16 mouse cellular contexts compared by ENCODE assay signal in genomic region chr17:45896922-45897302, GRCm38 (mm10).
DNase-seq lines count a peak whose midpoint lies in the region; ATAC-seq and TF ChIP-seq lines count a peak whose summit lies in the region.
"Had no signal": no experiment of that assay in that cellular context is flagged by ENCODE, and none has a peak within 500 bp of the region (broad histone marks: within the 10 kb centered on the region; RNA-seq: fewer than 3 reads in every experiment).

No protein-coding gene starts in this region.

- H3K9me3 ChIP-seq in forebrain, postnatal 0 days (ENCODE audit: low read length) = 0 out of 2 replicates have a peak, but pooled peaks cover 3% of the 10 kb centered on the region
- H3K9me3 ChIP-seq in forebrain, embryonic 10.5 days = peaks cover 10% of the 10 kb centered on the region
- no peaks in the 10 kb centered on the region for H3K9me3 ChIP-seq in midbrain, embryonic 11.5 days (ENCODE audit: control insufficient read depth, low read length)
- no peaks in the 10 kb centered on the region for H3K9me3 ChIP-seq in midbrain, embryonic 15.5 days
- no peaks in the 10 kb centered on the region for H3K9me3 ChIP-seq in neural tube, embryonic 14.5 days (ENCODE audit: control insufficient read depth, low read length)
- H3K9me3 ChIP-seq: embryonic facial prominence, embryonic 12.5 days; heart, embryonic 10.5 days; intestine, embryonic 15.5 days; liver, embryonic 15.5 days had no signal

- H3K27me3 ChIP-seq in forebrain, postnatal 0 days (ENCODE audit: insufficient read depth, low read length) = no peaks in the 10 kb centered on the region
- H3K27me3 ChIP-seq in forebrain, embryonic 10.5 days (ENCODE audit: poor library complexity, severe bottlenecking) = peaks cover 83% of the 10 kb centered on the region
- no peaks in the 10 kb centered on the region for H3K27me3 ChIP-seq in midbrain, embryonic 11.5 days (ENCODE audit: control insufficient read depth, insufficient read depth, low read length)
- H3K27me3 ChIP-seq in midbrain, embryonic 15.5 days (replicated peaks) = no peaks in the 10 kb centered on the region
- no peaks in the 10 kb centered on the region for H3K27me3 ChIP-seq in neural tube, embryonic 14.5 days (ENCODE audit: control insufficient read depth, insufficient read depth, low read length)
- H3K27me3 ChIP-seq: embryonic facial prominence, embryonic 12.5 days; intestine, embryonic 15.5 days; liver, embryonic 15.5 days had no signal

- H3K36me3 ChIP-seq in forebrain, postnatal 0 days (ENCODE audit: insufficient read depth) = no peaks in the 10 kb centered on the region
- no peaks in the 10 kb centered on the region for H3K36me3 ChIP-seq in forebrain, embryonic 10.5 days (replicated peaks)
- H3K36me3 ChIP-seq in midbrain, embryonic 11.5 days (ENCODE audit: control insufficient read depth, insufficient read depth, low read length) = no peaks in the 10 kb centered on the region
- no peaks in the 10 kb centered on the region for H3K36me3 ChIP-seq in midbrain, embryonic 15.5 days (replicated peaks)
- H3K36me3 ChIP-seq in neural tube, embryonic 14.5 days (ENCODE audit: control insufficient read depth, insufficient read depth, low read length) = no peaks in the 10 kb centered on the region
- H3K36me3 ChIP-seq: embryonic facial prominence, embryonic 12.5 days; heart, embryonic 10.5 days; intestine, embryonic 15.5 days; liver, embryonic 15.5 days had no signal

- TF ChIP-seq CTCF in forebrain, postnatal 0 days (IDR thresholded peaks at IDR 0.05; ENCODE audit: low read depth) = peak; percentile 19; the same call in 1 of the 2 replicates
- 0 out of 2 replicates have a peak, but pooled peaks have one; percentile 2 for TF ChIP-seq CTCF in layer of hippocampus, adult 2 months (conservative IDR thresholded peaks at IDR 0.05)

- H3K27ac ChIP-seq in forebrain, postnatal 0 days (ENCODE audit: low read depth, low read length) = no peak overlapping the region
- no peak overlapping the region for H3K27ac ChIP-seq in forebrain, embryonic 10.5 days
- no peak overlapping the region for H3K27ac ChIP-seq in layer of hippocampus, adult 2 months
- H3K27ac ChIP-seq in midbrain, embryonic 11.5 days (ENCODE audit: low read depth, low read length) = no peak overlapping the region
- H3K27ac ChIP-seq in midbrain, embryonic 15.5 days = no peak overlapping the region
- H3K27ac ChIP-seq in neural tube, embryonic 14.5 days (ENCODE audit: low read depth, low read length) = no peak overlapping the region
- H3K27ac ChIP-seq: embryonic facial prominence, embryonic 12.5 days; heart, embryonic 10.5 days; intestine, embryonic 15.5 days; liver, embryonic 15.5 days had no signal

- no peak for ATAC-seq in forebrain, postnatal 0 days
- 0 out of 2 replicates have a peak, but pooled peaks have one; percentile 14 for ATAC-seq in midbrain, embryonic 11.5 days (ENCODE audit: low FRiP score)
- no peak for ATAC-seq in midbrain, embryonic 15.5 days (replicated peaks)
- 0 out of 2 replicates have a peak, but pooled peaks have one; percentile 17 for ATAC-seq in neural tube, embryonic 14.5 days (ENCODE audit: low read depth)
- ATAC-seq: intestine, embryonic 15.5 days had no signal

- no peak for DNase-seq in forebrain, postnatal 0 days
- no peak for DNase-seq in forebrain, embryonic 10.5 days (ENCODE audit: extremely low spot score, low spot score)
- no peak for DNase-seq in layer of hippocampus, adult 2 months (ENCODE audit: low spot score in 2 of 2)
- no peak for DNase-seq in layer of hippocampus, postnatal 25 days (ENCODE audit: extremely low spot score in 1 of 2, low spot score in 1 of 2)
- DNase-seq in midbrain, embryonic 11.5 days (ENCODE audit: low spot score, missing footprints) = no peak
- no peak for DNase-seq in spleen, adult 18-20 months
- DNase-seq: B cell, adult 2 months; cerebellum, postnatal 36 days; heart, postnatal 14 days; thymus, adult 2 months had no signal

- no peak overlapping the region for H3K9ac ChIP-seq in forebrain, postnatal 0 days
- no peak overlapping the region for H3K9ac ChIP-seq in midbrain, embryonic 11.5 days (ENCODE audit: low read length)
- no peak overlapping the region for H3K9ac ChIP-seq in midbrain, embryonic 15.5 days
- no peak overlapping the region for H3K9ac ChIP-seq in neural tube, embryonic 14.5 days (replicated peaks; ENCODE audit: low read depth, low read length)
- H3K9ac ChIP-seq: embryonic facial prominence, embryonic 12.5 days; intestine, embryonic 15.5 days; liver, embryonic 15.5 days had no signal

- no peak overlapping the region for H3K4me3 ChIP-seq in forebrain, postnatal 0 days (ENCODE audit: low read depth, low read length)
- no peak overlapping the region for H3K4me3 ChIP-seq in forebrain, embryonic 10.5 days
- H3K4me3 ChIP-seq in layer of hippocampus, adult 2 months = no peak overlapping the region
- H3K4me3 ChIP-seq in midbrain, embryonic 11.5 days (ENCODE audit: low read depth, low read length) = no peak overlapping the region
- no peak overlapping the region for H3K4me3 ChIP-seq in midbrain, embryonic 15.5 days
- H3K4me3 ChIP-seq in neural tube, embryonic 14.5 days (ENCODE audit: low read depth, low read length) = no peak overlapping the region
- H3K4me3 ChIP-seq: embryonic facial prominence, embryonic 12.5 days; heart, embryonic 10.5 days; intestine, embryonic 15.5 days; liver, embryonic 15.5 days had no signal

- 38% methylated on average over 4 of the region's 4 CpGs for WGBS in forebrain, postnatal 0 days
- 48% methylated on average over 4 of the region's 4 CpGs for WGBS in forebrain, embryonic 10.5 days
- 46% methylated on average over 4 of the region's 4 CpGs for WGBS in midbrain, embryonic 11.5 days
- 39% methylated on average over 4 of the region's 4 CpGs for WGBS in midbrain, embryonic 15.5 days
- 48% methylated on average over 4 of the region's 4 CpGs for WGBS in neural tube, embryonic 14.5 days

- no peak overlapping the region for H3K4me2 ChIP-seq in forebrain, postnatal 0 days (ENCODE audit: low read depth)
- H3K4me2 ChIP-seq in midbrain, embryonic 11.5 days = no peak overlapping the region
- no peak overlapping the region for H3K4me2 ChIP-seq in midbrain, embryonic 15.5 days
- no peak overlapping the region for H3K4me2 ChIP-seq in neural tube, embryonic 14.5 days (ENCODE audit: low read depth, low read length)
- H3K4me2 ChIP-seq: embryonic facial prominence, embryonic 12.5 days; intestine, embryonic 15.5 days; liver, embryonic 15.5 days had no signal

- no peaks in the 10 kb centered on the region for H3K4me1 ChIP-seq in forebrain, postnatal 0 days (ENCODE audit: insufficient read depth)
- peaks cover 28% of the 10 kb centered on the region for H3K4me1 ChIP-seq in forebrain, embryonic 10.5 days
- H3K4me1 ChIP-seq in midbrain, embryonic 11.5 days (ENCODE audit: control insufficient read depth, insufficient read depth, low read length) = no peaks in the 10 kb centered on the region; the same call in 1 of the 2 replicates
- H3K4me1 ChIP-seq in midbrain, embryonic 15.5 days = peaks cover 11% of the 10 kb centered on the region
- peaks cover 10% of the 10 kb centered on the region for H3K4me1 ChIP-seq in neural tube, embryonic 14.5 days (ENCODE audit: control insufficient read depth, insufficient read depth, low read length)
- H3K4me1 ChIP-seq: liver, embryonic 15.5 days had no signal

Comparison
In these comparisons a context has a peak if more than half of its experiments do, and no peak if none do; other contexts are left out.
1. ATAC-seq: peak in midbrain, embryonic 11.5 days (single experiment) and neural tube, embryonic 14.5 days (single experiment); none in forebrain, postnatal 0 days (single experiment) and midbrain, embryonic 15.5 days (single experiment).